Mouse (Mus musculus) forebrain, embryonic 10.5 days (tissue): ENCODE measurements around the gene Tnfrsf26. TPM values are rescaled to one million over a fixed set of nuclear protein-coding genes. Genes with fewer than 3 reads are reported as not detected.
"Not testable (repeated sequence)": the region's sequence is repeated elsewhere in the genome, so short reads cannot be mapped to it uniquely, and the experiment has no call there.

ENCODE experiments used
- DNase-seq: peaks from one replicate; pipeline ENCODE4 v3.0.0-alpha.2; 2017; ENCODE audit warnings: low spot score; ENCODE audit errors: extremely low spot score
- H3K27ac ChIP-seq: fragments of 300-500 bp; sonication (generic); 2 replicates; pipeline ENCODE4 v1.5.1; 2016; ENCODE audit warnings: mild to moderate bottlenecking
- H3K27me3 ChIP-seq: fragments of 300-500 bp; sonication (generic); 2 replicates; pipeline ENCODE4 v1.6.1; 2016; ENCODE audit warnings: mild to moderate bottlenecking; ENCODE audit not compliant: poor library complexity, severe bottlenecking
- H3K36me3 ChIP-seq: fragments of 300-500 bp; sonication (generic); replicated peaks from 2 replicates; pipeline ENCODE4 v1.6.1; 2016; ENCODE audit warnings: mild to moderate bottlenecking, moderate library complexity
- H3K4me1 ChIP-seq: fragments of 300-500 bp; sonication (generic); 2 replicates; pipeline ENCODE4 v1.6.1; 2016
- H3K4me3 ChIP-seq: fragments of 300-500 bp; sonication (generic); 2 replicates; pipeline ENCODE4 v1.5.1; 2016; ENCODE audit warnings: mild to moderate bottlenecking, moderate library complexity
- H3K9me3 ChIP-seq: fragments of 300-500 bp; sonication (generic); 2 replicates; pipeline ENCODE4 v1.6.1; 2016; ENCODE audit warnings: mild to moderate bottlenecking, moderate library complexity
- WGBS: fragments of 180-500 bp; shearing (Covaris S2); methylation state at CpG from one replicate; pipeline ENCODE4 v1.1.7; 2016; 5-methylcytosine and 5-hydroxymethylcytosine counted together
- polyA plus RNA-seq: library from polyadenylated mRNA; unstranded; fragments of >200 nt; fragmentation: Nextera tagmentation; extraction: Ambion mirVana; gene quantifications from 2 replicates; pipeline ENCODE4 v1.2.1, GENCODE M21; 2016

Gene Tnfrsf26
- polyA plus RNA-seq, result 0.17 and 0.35 TPM in 2 replicates

DNA sequence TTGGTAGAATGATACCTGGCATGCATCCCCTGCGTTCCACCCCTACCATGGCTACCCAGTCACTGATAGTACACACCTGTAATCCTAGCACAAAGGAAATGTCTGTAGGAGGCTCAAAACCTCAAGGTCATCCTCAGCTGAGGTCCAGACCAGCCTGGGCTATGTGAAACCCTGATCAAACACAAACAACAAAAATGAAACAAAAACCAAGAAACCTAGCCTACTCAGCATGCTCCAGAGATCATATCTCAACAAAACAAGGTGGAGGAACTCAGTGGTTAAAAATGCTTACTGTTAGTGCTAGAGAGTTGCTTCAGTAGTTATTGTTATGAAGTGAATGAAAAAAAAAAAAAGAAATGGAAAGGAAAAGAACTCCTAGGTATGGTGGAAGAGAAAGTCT is at the start of gene Tnfrsf26:
Tnfrsf26 (minus strand) TSS at position 183 of the 400 bp plus-strand sequence.
- no peak within 1 kb of the TSS for H3K27ac ChIP-seq
- H3K36me3 ChIP-seq, result no peaks in the 10 kb centered on the region
- no peak for DNase-seq
- H3K4me1 ChIP-seq, result no peaks in the 10 kb centered on the region
- 97% methylated on average over 1 of the region's 1 CpGs for WGBS
- no peak within 1 kb of the TSS for H3K4me3 ChIP-seq
- H3K27me3 ChIP-seq, result no peaks in the 10 kb centered on the region
- no peaks in the 10 kb centered on the region; the same call in 1 of the 2 replicates for H3K9me3 ChIP-seq

DNA sequence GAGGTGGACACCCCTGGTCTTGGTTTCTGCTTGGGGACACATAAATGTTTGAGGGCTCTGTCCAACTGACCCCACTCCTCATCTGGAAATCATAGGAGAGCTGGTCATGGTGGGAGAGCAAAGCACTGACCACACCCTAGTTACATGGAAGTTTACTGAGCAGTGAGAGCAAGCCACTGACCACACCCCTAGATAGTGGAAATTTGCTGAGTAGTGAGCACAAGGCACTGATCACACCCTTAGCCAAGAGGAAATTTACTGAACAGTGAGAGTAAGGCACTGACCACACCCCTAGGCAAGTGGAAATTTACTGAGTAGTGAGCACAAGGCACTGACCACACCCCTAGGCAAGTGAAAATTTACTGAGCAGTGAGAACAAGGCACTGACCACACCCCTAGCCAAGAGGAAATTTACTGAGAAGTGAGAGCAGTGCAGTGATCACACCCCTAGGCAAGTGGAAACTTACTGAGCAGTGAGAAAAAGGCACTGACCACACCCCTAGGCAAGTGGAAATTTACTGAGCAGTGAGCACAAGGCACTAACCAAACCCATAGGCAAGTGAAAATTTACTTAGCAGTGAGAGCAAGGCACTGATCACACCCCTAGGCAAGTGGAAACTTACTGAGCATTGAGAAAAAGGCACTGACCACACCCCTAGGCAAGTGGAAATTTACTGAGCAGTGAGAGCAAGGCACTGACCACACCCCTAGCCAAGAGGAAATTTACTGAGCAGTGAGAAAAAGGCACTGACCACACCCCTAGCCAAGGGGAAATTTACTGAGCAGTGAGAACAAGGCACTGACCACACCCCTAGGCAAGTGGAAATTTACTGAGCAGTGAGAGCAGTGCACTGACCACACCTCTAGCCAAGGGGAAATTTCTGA is 38.1 kb upstream of the Tnfrsf26 start:
- DNase-seq, result no peak
- Histone ChIP-seq H3K27ac (no peak overlapping the region), H3K4me1 (0 out of 2 replicates have a peak, but pooled peaks cover 7% of the 10 kb centered on the region), H3K9me3 (no peaks in the 10 kb centered on the region), H3K4me3 (no peak overlapping the region), H3K36me3 (no peaks in the 10 kb centered on the region), H3K27me3 (no peaks in the 10 kb centered on the region)

DNA sequence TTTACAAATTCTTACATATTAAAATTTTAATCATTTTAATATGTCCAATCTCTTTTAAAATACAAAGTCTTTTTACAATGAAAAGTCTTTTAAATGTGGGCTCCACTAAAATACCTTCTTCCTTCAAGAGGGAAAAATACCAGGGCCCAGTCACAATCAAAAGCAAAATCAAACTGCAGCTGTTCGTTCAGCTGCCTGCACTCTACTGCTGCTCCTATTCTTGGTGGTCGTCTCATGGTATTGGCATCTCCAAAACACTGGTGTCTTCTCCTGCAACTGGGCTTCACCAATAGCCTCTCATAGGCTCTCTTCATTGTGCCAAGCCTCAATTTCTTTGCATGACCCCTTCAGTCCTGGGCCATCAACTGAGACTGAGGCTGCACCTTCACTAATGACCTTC is 34.9 kb upstream of the Tnfrsf26 start:
- WGBS, result 84% methylated on average over 2 of the region's 2 CpGs
- Histone ChIP-seq H3K27ac (no peak overlapping the region), H3K4me3 (no peak overlapping the region), H3K27me3 (no peaks in the 10 kb centered on the region), H3K9me3 (no peaks in the 10 kb centered on the region), H3K4me1 (0 out of 2 replicates have a peak, but pooled peaks cover 8% of the 10 kb centered on the region), H3K36me3 (no peaks in the 10 kb centered on the region)
- DNase-seq, result no peak

GRCm38 (mm10) chr7:143660797-143661196 is 32.3 kb upstream of the Tnfrsf26 start:
- H3K4me3 ChIP-seq, result no peak overlapping the region
- H3K27ac ChIP-seq, result no peak overlapping the region
- no peak for DNase-seq
- H3K27me3 ChIP-seq, result no peaks in the 10 kb centered on the region
- 0 out of 2 replicates have a peak, but pooled peaks cover 8% of the 10 kb centered on the region for H3K4me1 ChIP-seq
- H3K36me3 ChIP-seq, result no peaks in the 10 kb centered on the region
- no peaks in the 10 kb centered on the region for H3K9me3 ChIP-seq

DNA sequence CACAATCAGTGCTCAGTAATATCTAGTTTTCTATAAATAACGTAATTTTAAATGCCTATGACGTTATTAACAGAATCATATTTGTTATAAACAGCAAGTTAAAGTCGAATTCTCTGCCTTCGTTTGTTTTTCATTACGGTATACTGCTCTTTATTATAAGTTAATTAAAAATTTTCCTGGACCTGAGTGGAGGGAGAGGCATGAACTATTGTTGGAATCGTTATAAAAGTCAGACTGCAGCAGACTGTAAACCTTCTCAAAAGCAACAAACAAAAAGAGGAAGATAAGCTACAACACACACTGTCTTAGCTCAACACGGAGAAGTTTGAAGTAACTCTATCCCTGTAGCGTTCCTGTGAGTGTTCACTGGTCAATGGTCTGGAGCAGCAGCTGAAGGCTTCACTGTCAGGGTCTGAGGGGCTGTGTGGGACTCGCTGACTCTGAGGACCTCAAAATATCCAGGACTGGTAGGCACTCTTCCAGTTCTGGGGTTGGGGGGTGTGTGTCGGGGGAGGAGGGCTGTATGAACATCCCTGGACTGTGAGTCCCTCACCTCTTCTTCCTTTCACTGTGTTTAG is 21.3 kb upstream of the Tnfrsf26 start:
- peak overlapping the region; percentile 83 for H3K4me3 ChIP-seq
- H3K4me1 ChIP-seq, H3K36me3 ChIP-seq, H3K9me3 ChIP-seq, H3K27me3 ChIP-seq, DNase-seq, H3K27ac ChIP-seq: not testable (repeated sequence)
- WGBS, result 55% methylated on average over 10 of the region's 10 CpGs

- 4% methylated on average over 39 of the region's 39 CpGs for WGBS
- Histone ChIP-seq H3K27me3 (no peaks in the 10 kb centered on the region), H3K36me3 (no peaks in the 10 kb centered on the region), H3K27ac (peak within 1 kb of the TSS; percentile 86), H3K9me3 (peaks cover 9% of the 10 kb centered on the region), H3K4me1 (no peaks in the 10 kb centered on the region), H3K4me3 (peak within 1 kb of the TSS; percentile 83)
- peak; percentile 86 for DNase-seq
These were observed 20.7 kb upstream of the Tnfrsf26 start, which contains the start of gene Tnfrsf22 for GRCm38 (mm10) chr7:143649034-143649768. Gene Tnfrsf22 (minus strand): TSS chr7:143649661.

DNA sequence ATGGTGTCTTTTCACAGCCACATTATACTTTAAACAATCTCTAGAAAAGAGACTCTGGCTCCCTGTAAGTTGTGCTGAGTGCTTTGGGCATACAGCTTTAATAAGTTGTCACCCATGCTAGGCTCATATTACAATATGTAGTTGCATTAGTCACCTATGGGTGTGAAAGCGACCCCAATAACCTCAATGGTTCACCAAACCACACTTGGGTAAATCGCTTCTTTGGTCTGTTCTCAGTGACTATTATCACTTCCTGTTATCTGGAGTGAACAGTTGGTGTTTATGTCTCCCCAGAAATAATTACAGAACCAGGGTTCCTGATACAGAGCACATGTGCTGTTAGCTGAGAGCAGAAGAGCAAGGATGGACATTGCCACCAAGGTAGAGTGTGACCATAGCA is 15.4 kb upstream of the Tnfrsf26 start:
- not testable (repeated sequence) for H3K4me1 ChIP-seq, H3K4me3 ChIP-seq, H3K36me3 ChIP-seq, H3K9me3 ChIP-seq, H3K27ac ChIP-seq, H3K27me3 ChIP-seq, DNase-seq
- 93% methylated on average over 2 of the region's 2 CpGs for WGBS

- H3K4me1 ChIP-seq, result no peaks in the 10 kb centered on the region
- H3K27ac ChIP-seq, result no peak overlapping the region
- 97% methylated on average over 1 of the region's 1 CpGs for WGBS
- H3K36me3 ChIP-seq, result peaks cover 15% of the 10 kb centered on the region; the same call in 1 of the 2 replicates
- no peak overlapping the region for H3K4me3 ChIP-seq
- H3K27me3 ChIP-seq, result no peaks in the 10 kb centered on the region
- H3K9me3 ChIP-seq, result no peaks in the 10 kb centered on the region; the same call in 1 of the 2 replicates
- no peak for DNase-seq
These were observed 8.2 kb upstream of the Tnfrsf26 start for GRCm38 (mm10) chr7:143636674-143637073.

DNA sequence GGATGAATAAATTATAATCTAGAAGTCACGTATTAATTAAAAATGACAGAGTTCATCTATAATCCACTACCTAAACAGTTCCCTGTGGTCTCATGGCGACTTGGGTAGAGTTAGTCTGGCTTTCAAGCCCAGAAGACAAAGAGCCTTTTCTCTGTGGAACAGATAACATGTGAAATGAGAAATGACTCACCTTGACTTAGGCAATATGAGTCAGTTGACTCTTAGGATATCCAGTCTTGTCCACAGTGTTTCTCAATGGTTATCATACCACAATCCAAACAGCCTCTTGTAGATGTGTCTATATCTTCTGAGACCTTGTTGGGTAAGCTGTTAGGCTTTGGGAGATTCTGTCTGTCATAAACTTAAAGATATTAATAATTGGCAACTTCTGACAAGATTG is 3.0 kb upstream of the Tnfrsf26 start:
- H3K4me1 ChIP-seq, result no peaks in the 10 kb centered on the region
- DNase-seq, result no peak
- H3K9me3 ChIP-seq, result no peaks in the 10 kb centered on the region; the same call in 1 of the 2 replicates
- no peak overlapping the region for H3K27ac ChIP-seq
- no peaks in the 10 kb centered on the region for H3K27me3 ChIP-seq
- 77% methylated on average over 2 of the region's 2 CpGs for WGBS
- no peaks in the 10 kb centered on the region for H3K36me3 ChIP-seq
- H3K4me3 ChIP-seq, result no peak overlapping the region

GRCm38 (mm10) chr7:143629501-143629900 is 979 bp upstream of the Tnfrsf26 start:
- Histone ChIP-seq H3K4me1 (no peaks in the 10 kb centered on the region), H3K36me3 (no peaks in the 10 kb centered on the region), H3K27ac (no peak overlapping the region), H3K27me3 (no peaks in the 10 kb centered on the region), H3K9me3 (no peaks in the 10 kb centered on the region; the same call in 1 of the 2 replicates), H3K4me3 (no peak overlapping the region)
- WGBS, result 81% methylated on average over 1 of the region's 1 CpGs
- no peak for DNase-seq

GRCm38 (mm10) chr7:143627555-143628286 is 801 bp downstream of the Tnfrsf26 start:
- H3K9me3 ChIP-seq, result no peaks in the 10 kb centered on the region
- H3K27ac ChIP-seq, result no peak overlapping the region
- H3K4me3 ChIP-seq, result no peak overlapping the region
- no peaks in the 10 kb centered on the region for H3K36me3 ChIP-seq
- 67% methylated on average over 10 of the region's 10 CpGs for WGBS
- H3K27me3 ChIP-seq, result no peaks in the 10 kb centered on the region
- H3K4me1 ChIP-seq, result no peaks in the 10 kb centered on the region
- no peak for DNase-seq

DNA sequence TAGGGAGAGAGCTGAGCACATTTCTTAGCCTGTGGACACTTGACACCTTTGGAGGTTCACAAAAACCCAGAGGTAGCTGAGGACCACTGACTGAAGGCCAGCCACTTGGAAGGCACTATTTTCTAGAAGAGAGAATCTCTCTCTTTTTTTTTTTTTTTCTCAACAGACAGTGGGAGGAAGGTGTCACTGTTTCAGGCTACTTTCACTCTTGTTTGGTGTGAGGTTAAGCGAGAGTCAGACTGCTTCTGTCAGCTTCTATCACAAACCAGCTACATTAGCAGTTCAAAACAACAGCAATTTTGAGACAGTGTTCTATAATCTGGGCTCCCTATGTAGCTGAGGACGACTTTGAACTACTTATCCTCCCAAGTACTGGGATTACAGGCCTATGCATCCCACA is 2.3 kb downstream of the Tnfrsf26 start:
- H3K36me3 ChIP-seq, result no peaks in the 10 kb centered on the region
- WGBS, result 72% methylated on average over 2 of the region's 2 CpGs
- no peaks in the 10 kb centered on the region for H3K27me3 ChIP-seq
- H3K4me1 ChIP-seq, result no peaks in the 10 kb centered on the region
- no peak overlapping the region for H3K4me3 ChIP-seq
- no peaks in the 10 kb centered on the region for H3K9me3 ChIP-seq
- H3K27ac ChIP-seq, result no peak overlapping the region
- DNase-seq, result no peak
